Mouse (Mus musculus) gastrocnemius, postnatal 4 days (tissue): ENCODE results near the gene Helt. TPM values are rescaled to one million over a fixed set of nuclear protein-coding genes. Genes with fewer than 3 reads are reported as not detected.
"Not testable (repeated sequence)": the region's sequence is repeated elsewhere in the genome, so short reads cannot be mapped to it uniquely, and the experiment has no call there.

Source experiments
- DNase-seq, 2 experiments: peaks; one replicate each; pipeline ENCODE4 v3.0.0; 2021 to 2022; ENCODE audit warnings: low spot score in 2 of 2, mixed read lengths in 2 of 2
- total RNA-seq, 2 experiments: library from RNA; stranded (reverse); gene quantifications; 2 replicates each; pipeline ENCODE4 v1.2.3; 2021

The Helt gene
- total RNA-seq, 2 experiments from 2014 or later, result not detected

DNA sequence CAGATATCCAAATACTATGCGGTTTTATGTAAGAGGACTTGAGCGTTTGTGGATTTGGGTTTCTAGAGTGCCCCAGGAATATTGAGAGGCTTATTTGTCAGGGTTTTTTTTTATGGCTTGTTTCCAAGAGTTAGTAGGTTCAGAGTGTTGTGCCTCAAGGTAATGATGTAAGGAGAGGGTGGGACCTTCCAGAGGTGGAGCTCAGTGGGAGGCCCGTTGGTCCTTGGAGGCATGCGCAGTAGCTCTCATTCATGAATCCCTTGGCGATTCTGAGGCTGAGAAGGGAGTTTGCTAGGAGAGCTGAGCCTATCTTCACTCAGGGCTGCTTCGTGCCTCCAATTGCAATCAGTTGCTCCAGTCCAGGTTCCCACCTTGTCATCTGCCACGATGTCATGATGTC lies 4.4 kb upstream of the Helt start:
- no peak for DNase-seq

DNA sequence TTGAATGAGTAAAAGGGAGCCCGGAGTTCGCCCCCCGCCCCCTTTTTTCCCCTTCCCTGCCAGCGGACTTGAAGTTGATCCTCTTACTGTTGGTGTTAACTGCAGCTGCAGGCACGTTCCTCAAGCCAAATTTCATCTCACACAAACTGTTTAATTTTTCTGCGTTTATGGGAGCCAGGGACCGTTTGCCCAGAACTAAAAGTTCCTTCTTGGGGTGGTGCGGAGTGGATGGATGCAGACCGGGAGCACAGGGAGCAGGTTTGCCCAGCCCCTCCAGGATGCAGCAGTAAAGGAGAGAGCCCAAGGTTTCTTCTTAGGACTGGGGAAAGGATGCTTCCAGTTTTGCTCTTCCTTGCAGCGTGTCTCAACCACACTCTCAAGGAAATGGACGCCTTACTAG lies 2.1 kb upstream of the Helt start:
- no peak for DNase-seq

GRCm38 (mm10) chr8:46295951-46296350 lies 1.5 kb upstream of the Helt start:
- no peak for DNase-seq

GRCm38 (mm10) chr8:46295101-46295534 lies 647 bp upstream of the Helt start:
- no peak for DNase-seq

DNA sequence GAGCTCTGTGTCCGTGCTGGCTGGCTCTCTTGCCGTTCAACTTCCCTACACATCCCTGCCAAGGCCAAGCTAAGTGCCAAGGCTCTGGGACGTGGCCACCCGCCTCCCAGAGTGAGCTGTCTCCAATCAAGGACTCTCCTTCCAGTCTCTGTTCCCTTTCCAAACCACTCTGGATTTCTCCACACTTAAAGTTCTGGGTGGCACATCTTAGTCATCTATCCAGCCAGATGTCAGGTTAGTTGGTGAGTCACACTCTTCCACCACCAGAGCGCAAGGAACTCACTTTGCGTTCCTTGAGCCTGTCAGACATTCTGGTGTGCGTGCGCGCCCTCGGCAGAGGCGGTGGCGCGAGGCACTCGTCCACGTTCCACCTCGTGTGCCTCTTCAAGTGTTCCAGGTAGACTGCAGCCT lies 725 bp downstream of the Helt start:
- no peak for DNase-seq

DNA sequence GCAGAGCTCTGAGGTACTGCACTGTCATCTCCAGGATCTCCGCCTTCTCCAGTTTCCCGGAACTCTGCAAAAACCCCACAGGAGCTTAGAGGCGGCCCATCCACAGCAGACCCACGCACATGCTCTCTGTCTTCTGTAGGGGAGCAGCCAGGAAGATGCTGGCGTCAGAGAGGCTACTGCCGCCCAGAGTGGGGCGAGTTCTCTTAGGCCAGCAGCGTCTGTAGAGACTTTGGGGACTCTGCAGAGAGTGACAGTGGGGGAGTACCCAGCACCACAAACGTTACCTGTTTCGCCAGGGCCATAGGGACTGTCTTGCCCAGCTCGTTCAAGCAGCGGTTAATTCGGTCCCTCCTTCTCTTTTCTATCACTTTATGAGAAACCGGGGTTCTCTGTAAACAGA lies 1.3 kb downstream of the Helt start:
- DNase-seq, result no peak

DNA sequence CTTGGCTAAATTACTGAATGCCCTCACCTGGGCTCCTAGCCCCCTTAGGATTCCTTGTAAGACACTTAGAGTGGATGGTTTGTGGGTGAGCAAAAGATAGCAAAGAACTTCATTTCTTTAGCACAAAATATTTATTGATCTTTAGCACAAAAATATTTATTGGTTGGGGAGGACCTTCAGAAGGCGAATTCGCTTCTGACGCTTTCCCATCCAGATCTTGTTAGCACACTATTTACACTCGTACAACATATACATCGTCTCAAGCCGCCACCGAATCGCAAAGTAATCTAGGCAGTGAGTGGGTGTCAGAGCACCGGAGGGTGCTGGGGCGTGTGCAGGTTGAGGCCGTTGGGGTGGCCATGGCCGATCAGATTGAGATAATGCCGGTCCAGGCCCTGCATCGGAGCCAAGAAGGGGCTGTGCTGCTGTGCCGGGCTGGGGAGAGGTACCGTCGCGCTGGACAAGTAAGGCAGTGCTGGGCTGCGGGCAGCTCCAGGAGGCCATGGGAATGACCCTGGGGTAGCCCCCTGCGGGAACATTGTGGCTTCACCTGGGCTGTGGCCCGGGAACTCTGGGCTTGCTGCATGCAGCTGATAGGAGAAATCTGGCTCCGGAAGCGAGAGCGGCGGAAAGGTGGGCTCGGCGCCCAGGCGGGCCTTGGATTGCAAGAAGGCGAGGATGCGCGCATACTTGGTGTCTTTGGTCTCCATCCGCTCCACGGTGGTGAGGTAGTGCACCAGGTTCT lies 2.4 kb downstream of the Helt start:
- DNase-seq, result no peak

DNA sequence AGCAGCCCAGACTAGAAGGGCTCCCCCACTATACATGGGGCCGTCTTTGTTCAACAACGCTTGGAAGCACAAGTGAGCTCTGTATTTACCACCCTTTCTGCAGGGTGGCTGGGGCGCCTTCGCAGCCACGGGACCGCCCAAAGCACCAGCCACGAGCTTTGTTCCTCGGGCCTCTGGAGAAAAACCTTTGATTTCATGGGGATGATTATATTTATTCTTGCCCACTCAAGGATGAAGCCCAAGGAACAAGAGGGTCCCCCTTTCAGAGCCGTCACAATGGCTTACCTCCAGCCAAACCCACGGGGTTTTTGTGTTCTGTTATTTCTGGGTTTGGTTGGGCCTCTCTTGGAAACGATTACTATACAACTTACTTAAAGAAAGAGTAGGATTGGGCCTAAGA lies 5.2 kb downstream of the Helt start:
- DNase-seq, result no peak

GRCm38 (mm10) chr8:46288021-46288420 lies 6.5 kb downstream of the Helt start:
- no peak for DNase-seq

DNA sequence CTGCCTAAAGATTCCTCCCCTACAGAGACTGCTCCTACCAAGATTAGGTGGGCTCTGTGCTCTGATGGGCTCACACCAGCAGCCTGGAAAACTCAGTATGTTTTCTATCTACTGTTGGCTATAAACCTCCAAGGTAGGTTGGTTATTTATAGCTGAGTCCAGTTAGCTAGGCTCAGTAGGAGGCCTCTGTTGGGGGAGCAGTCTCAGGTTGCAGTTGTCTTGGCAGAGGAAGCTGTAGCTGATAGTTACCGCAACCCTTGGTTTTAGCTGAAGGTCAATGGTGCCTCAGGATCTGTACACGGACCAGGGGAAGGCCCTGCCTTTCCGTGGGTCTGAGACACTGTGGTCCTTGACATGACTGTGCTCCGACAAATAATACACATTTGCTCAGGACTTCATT lies 8.5 kb downstream of the Helt start:
- DNase-seq, result no peak

GRCm38 (mm10) chr8:46281536-46281935 lies 12.9 kb downstream of the Helt start:
- peak; percentile 33 to 72 for DNase-seq

DNA sequence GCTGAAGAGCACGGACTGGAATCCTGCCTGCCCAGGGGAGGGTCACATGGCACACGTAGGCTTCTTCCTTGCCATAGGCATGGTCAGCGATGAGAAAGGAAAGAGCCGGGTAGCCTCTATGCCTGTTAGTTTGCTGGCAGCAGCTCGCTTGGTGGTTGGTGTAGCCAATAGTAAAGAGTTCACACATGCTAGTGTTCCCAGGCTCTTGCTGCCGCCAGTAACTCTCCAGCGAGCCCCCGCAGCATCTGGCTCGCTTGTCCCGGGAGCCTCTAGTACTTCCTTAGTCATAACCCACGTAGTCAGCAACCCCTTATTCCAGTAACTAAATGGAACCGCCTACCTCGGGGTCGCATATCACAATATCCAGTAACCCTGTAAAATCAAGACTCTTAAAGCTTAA lies 17.5 kb downstream of the Helt start:
- no peak for DNase-seq

DNA sequence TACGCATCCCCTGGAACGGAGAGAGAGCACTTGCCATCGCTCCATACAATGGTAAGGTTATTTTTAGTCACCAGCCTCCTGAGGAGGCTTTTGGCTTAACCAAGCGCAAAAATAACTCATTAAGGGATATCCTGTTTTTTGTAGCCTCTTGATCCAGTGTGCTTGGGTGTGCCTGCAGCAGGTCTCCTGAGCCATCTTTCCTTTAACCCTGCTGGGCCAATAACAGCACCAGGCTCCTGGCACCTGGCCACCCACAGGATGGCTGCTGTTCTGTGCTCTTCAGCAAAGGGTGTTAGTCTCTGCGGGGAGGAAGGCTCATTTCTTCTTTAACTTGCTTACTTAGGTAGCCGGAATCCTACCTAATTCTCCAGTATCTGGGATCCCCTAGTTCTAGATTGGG lies 23.7 kb downstream of the Helt start:
- no peak for DNase-seq

- no peak for DNase-seq
Observed at GRCm38 (mm10) chr8:46270147-46270546, 24.3 kb downstream of the Helt start.

DNA sequence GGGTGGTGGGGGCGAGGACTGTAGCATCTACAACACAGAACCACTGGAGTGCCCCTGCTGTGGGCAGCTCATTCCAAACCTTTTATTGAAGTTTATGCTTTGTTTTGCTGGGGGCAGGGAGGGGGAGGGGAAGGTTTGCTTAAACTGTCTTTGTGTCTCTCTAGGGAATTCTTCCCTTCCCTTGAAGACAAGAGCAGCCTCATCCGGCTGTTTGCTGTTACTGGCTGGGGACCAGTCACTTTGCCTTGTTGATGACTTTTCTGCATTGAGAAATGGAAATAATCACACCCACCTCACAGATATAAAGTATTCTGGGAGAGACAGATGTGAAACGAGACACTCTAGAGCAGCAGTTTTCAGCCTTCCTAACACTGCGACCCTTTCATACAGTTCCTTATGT lies 27.7 kb downstream of the Helt start:
- DNase-seq, result no peak

GRCm38 (mm10) chr8:46264206-46264605 lies 30.3 kb downstream of the Helt start:
- DNase-seq, result not testable (repeated sequence)

DNA sequence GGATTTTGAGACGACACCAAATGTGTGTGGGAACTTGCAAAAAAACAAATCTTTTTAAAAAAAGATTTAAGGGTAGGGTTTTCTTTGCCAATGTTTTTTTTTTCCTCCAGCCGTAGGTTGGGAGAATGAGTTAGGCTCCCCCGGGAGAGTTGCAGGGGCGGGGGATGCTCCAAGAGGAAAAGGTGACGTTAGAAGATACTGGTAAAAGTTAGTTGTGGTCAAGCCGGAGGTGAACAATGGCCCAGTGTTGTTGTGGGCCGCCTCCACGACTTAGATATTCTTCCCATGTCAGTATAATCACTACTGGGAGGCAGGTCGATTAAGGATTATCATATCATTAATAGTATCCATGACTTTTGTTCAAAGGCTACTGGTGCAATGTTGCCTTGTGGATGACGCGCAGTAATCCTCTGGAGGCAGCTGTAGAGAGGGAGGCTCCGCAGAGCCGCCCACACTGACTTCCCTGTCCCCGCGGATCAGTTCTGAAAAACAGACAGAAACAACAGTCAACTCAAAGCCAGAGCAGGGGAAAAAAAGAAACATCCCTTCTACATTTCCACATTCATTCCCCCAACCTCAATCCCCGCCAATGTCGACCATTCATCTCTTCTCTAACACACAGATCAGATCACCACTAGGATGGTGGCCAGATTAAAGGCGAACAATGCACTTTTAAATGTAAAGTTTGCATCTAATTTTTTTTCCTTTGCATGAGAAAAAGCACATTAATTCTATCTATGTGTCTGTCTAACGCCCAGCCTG lies 36.4 kb downstream of the Helt start:
- DNase-seq, result no peak

DNA sequence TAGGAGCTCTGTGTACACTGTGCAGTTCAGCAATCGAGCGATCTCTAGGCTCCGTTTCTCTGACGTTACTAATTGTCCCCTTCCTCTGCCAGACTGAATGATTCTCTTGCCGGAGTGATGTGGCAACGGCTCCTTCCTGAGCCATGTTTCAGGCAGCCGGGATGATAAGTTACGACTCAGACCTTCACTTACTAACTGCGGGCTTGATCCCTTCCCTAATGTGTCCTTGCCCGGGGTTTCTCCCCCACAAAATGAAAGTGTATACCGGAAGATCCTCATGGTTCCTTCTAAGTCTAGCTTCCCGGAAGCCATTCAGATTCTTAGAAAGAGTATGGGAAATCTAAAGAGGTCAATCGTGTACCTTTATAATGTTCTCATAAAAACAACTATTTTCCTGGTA lies 42.0 kb downstream of the Helt start:
- DNase-seq, result no peak

DNA sequence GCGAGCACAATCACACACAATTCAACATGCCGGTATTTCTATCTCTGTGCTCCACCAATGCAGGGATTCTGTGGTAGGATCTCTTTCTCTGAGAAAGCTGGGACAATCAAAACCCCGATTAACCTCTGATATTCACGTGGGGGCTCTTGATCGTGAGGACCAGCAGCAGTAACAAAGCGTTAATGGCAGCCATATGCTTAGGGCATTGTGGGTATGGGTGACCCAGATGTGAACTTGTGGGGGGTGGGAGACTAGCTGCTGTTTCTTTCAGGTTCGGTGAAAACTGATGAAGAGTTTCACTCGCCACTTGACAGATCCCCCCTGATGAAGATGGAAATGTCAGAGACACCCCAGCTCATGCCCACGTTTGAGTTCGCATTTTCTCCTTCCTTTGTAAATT lies 42.9 kb downstream of the Helt start:
- no peak for DNase-seq

GRCm38 (mm10) chr8:46246346-46246745 lies 48.1 kb downstream of the Helt start:
- DNase-seq, result no peak

DNA sequence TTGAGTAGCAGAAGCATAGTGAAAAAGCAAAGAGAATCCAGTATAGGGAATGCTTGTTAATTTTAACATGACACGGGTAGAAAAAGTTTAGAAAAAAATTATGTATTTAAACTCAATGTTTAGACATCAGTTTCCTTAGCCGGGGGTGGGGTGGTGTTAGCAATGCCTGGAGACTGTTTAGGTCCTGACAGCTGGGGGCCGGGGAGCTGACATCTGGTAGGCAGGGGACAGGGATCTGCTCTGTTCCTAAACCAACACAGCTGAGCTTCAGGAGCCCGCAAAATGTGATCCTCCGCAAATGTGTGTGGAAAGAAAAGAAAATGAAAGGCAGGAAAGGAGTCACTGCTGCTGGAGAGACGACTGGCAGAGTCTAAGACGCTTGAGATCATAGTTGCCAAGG lies 51.5 kb downstream of the Helt start:
- DNase-seq, result no peak
